Mouse (Mus musculus): ENCODE data around the gene Slc25a33.

GRCm38 (mm10) chr4:149808584-149809227, 34.6 kb upstream of the Slc25a33 start:
- no peak for TF ChIP-seq CTCF (IDR thresholded peaks at IDR 0.05; ENCODE audit: borderline replicate concordance, insufficient read depth, low read depth, low read length)
- TF ChIP-seq POLR2A (IDR thresholded peaks at IDR 0.05; ENCODE audit: borderline replicate concordance, insufficient read depth, low read length), result no peak

Measured in cerebellum, adult 2 months (tissue).